8 mouse cellular contexts compared by ENCODE assay signal in the genomic region with DNA sequence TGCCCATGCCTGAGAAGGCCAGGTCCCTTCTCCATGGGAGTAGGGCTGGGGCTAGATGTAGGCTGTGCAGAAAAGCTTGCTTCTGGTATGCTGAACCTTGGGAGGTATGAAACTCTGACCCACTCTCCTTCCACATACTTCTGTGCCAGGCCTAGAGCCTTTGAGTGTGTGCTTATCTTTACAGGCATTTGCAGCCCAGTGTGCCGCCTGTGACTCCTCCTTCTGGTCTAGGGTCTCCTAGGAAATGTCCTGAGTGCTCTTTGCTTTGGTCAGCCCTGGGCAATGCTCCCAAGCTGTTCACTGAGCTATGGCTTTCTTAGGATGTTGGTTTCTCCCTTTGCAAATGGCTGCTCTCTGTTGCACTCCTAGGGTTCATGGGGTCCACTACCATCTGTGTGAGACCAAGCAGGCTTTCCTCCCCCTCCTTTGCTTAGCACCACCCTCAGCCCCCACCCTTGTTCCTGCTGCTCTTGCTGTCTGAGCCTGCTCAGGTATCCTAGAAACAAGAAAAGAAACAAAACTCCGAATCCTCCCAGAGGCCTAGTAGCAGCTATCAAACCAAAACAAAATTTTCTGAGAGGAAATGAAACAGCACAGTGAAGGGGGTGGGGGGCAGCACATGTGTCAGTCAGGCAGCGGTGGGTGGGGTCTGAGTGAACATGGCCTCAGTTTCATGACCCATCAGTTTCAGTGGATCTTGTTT. TPM values are rescaled to one million over a fixed set of nuclear protein-coding genes. Genes with fewer than 3 reads are reported as not detected.
DNase-seq lines count a peak whose midpoint lies in the region; ATAC-seq and TF ChIP-seq lines count a peak whose summit lies in the region.
"Had no signal": no experiment of that assay in that cellular context is flagged by ENCODE, and none has a peak within 500 bp of the region (broad histone marks: within the 10 kb centered on the region; RNA-seq: fewer than 3 reads in every experiment).

No protein-coding gene starts in this region.

- H3K4me2 ChIP-seq in intestine, embryonic 16.5 days (ENCODE audit: low read depth, low read length): no peak overlapping the region
- H3K4me2 ChIP-seq in intestine, postnatal 0 days (replicated peaks; ENCODE audit: low read depth): no peak overlapping the region
- no peak overlapping the region for H3K4me2 ChIP-seq in embryonic facial prominence, embryonic 12.5 days (replicated peaks)
- H3K4me2 ChIP-seq in forebrain, embryonic 11.5 days (ENCODE audit: low read depth, low read length, severe bottlenecking): no peak overlapping the region
- H3K4me2 ChIP-seq: stomach, embryonic 15.5 days had no signal

- H3K9me3 ChIP-seq in intestine, embryonic 16.5 days (ENCODE audit: control insufficient read depth, low read length): no peaks in the 10 kb centered on the region
- no peaks in the 10 kb centered on the region for H3K9me3 ChIP-seq in intestine, postnatal 0 days (ENCODE audit: control insufficient read depth)
- no peaks in the 10 kb centered on the region for H3K9me3 ChIP-seq in embryonic facial prominence, embryonic 12.5 days
- no peaks in the 10 kb centered on the region for H3K9me3 ChIP-seq in forebrain, embryonic 11.5 days (ENCODE audit: control insufficient read depth, low read length)
- H3K9me3 ChIP-seq: stomach, embryonic 15.5 days had no signal

- no peaks in the 10 kb centered on the region for H3K36me3 ChIP-seq in intestine, embryonic 16.5 days (ENCODE audit: control insufficient read depth, insufficient read depth, low read length)
- H3K36me3 ChIP-seq in intestine, postnatal 0 days (ENCODE audit: control insufficient read depth, insufficient read depth): 0 out of 2 replicates have a peak, but pooled peaks cover 5% of the 10 kb centered on the region
- peaks cover 10% of the 10 kb centered on the region; the same call in 1 of the 2 replicates for H3K36me3 ChIP-seq in embryonic facial prominence, embryonic 12.5 days
- H3K36me3 ChIP-seq in forebrain, embryonic 11.5 days (ENCODE audit: control insufficient read depth, insufficient read depth, low read length): no peaks in the 10 kb centered on the region

- DNase-seq in kidney, postnatal 14 days: peak; percentile 53
- DNase-seq in lung, postnatal 10 days: peak; percentile 63
- no peak for DNase-seq in forebrain, embryonic 11.5 days (ENCODE audit: low spot score)

- 67% methylated on average over 3 of the region's 3 CpGs for WGBS in intestine, embryonic 16.5 days
- 66% methylated on average over 3 of the region's 3 CpGs for WGBS in intestine, postnatal 0 days
- 56% methylated on average over 3 of the region's 3 CpGs for WGBS in embryonic facial prominence, embryonic 12.5 days
- 77% methylated on average over 3 of the region's 3 CpGs for WGBS in forebrain, embryonic 11.5 days

- H3K27ac ChIP-seq in intestine, embryonic 16.5 days (ENCODE audit: low read length): 0 out of 2 replicates have a peak overlapping the region, but pooled peaks have one; percentile 4
- no peak overlapping the region for H3K27ac ChIP-seq in intestine, postnatal 0 days (ENCODE audit: low read depth, low read length)
- peak overlapping the region; percentile 43; the same call in 1 of the 2 replicates for H3K27ac ChIP-seq in embryonic facial prominence, embryonic 12.5 days
- H3K27ac ChIP-seq in forebrain, embryonic 11.5 days (ENCODE audit: low read depth, low read length): no peak overlapping the region
- H3K27ac ChIP-seq: stomach, embryonic 15.5 days had no signal

- H3K9ac ChIP-seq in intestine, embryonic 16.5 days (ENCODE audit: low read depth, low read length): no peak overlapping the region
- no peak overlapping the region for H3K9ac ChIP-seq in intestine, postnatal 0 days (ENCODE audit: low read depth, low read length)
- H3K9ac ChIP-seq in embryonic facial prominence, embryonic 12.5 days: no peak overlapping the region
- no peak overlapping the region for H3K9ac ChIP-seq in forebrain, embryonic 11.5 days (ENCODE audit: low read length)
- H3K9ac ChIP-seq: stomach, embryonic 15.5 days had no signal

- no peak for ATAC-seq in intestine, embryonic 16.5 days
- no peak for ATAC-seq in intestine, postnatal 0 days
- peak; percentile 60; the same call in 1 of the 2 replicates for ATAC-seq in embryonic facial prominence, embryonic 12.5 days (ENCODE audit: insufficient number of reproducible peaks, insufficient read depth, low FRiP score, low TSS enrichment)
- ATAC-seq in forebrain, embryonic 11.5 days (replicated peaks; ENCODE audit: low FRiP score): no peak
- no peak for ATAC-seq in inflammation-experienced regulatory T-cells, adult 6 months

- H3K27me3 ChIP-seq in intestine, embryonic 16.5 days (replicated peaks; ENCODE audit: control insufficient read depth, insufficient read depth, low read length): no peaks in the 10 kb centered on the region
- no peaks in the 10 kb centered on the region for H3K27me3 ChIP-seq in intestine, postnatal 0 days (replicated peaks; ENCODE audit: control insufficient read depth, insufficient read depth, low read length)
- H3K27me3 ChIP-seq in embryonic facial prominence, embryonic 12.5 days: no peaks in the 10 kb centered on the region
- H3K27me3 ChIP-seq in forebrain, embryonic 11.5 days (ENCODE audit: control insufficient read depth, insufficient read depth, low read length): no peaks in the 10 kb centered on the region
- H3K27me3 ChIP-seq: stomach, embryonic 15.5 days had no signal

- peaks cover 5% of the 10 kb centered on the region for H3K4me1 ChIP-seq in intestine, embryonic 16.5 days (ENCODE audit: control insufficient read depth, insufficient read depth, low read length)
- H3K4me1 ChIP-seq in intestine, postnatal 0 days (replicated peaks; ENCODE audit: control insufficient read depth, insufficient read depth, low read length): peaks cover 5% of the 10 kb centered on the region; the same call in 1 of the 2 replicates
- peaks cover 25% of the 10 kb centered on the region for H3K4me1 ChIP-seq in embryonic facial prominence, embryonic 12.5 days
- H3K4me1 ChIP-seq in forebrain, embryonic 11.5 days (replicated peaks; ENCODE audit: control insufficient read depth, insufficient read depth, low read length): no peaks in the 10 kb centered on the region

- TF ChIP-seq CTCF in intestine, postnatal 0 days (IDR thresholded peaks at IDR 0.05; ENCODE audit: low read depth): no peak

- H3K4me3 ChIP-seq in intestine, embryonic 16.5 days (ENCODE audit: low read length): no peak overlapping the region
- no peak overlapping the region for H3K4me3 ChIP-seq in intestine, postnatal 0 days (ENCODE audit: low read depth, low read length)
- H3K4me3 ChIP-seq in embryonic facial prominence, embryonic 12.5 days: no peak overlapping the region
- H3K4me3 ChIP-seq in forebrain, embryonic 11.5 days (ENCODE audit: low read depth, low read length): no peak overlapping the region
- H3K4me3 ChIP-seq: stomach, embryonic 15.5 days had no signal

RNA-seq across cellular contexts. Expression of gene Jmjd7, which starts 26.2 kb away (rescaled TPM):
- polyA plus RNA-seq in intestine, embryonic 16.5 days (2015; fragmentation: Nextera tagmentation; extraction: Ambion mirVana): 16.1 and 17.4 TPM in 2 replicates
- 8.9 and 9.1 TPM in 2 replicates for polyA plus RNA-seq in intestine, postnatal 0 days (2015; fragmentation: Nextera tagmentation; extraction: Ambion mirVana)
- 19.0 and 24.1 TPM in 2 replicates for polyA plus RNA-seq in embryonic facial prominence, embryonic 12.5 days (2016; fragmentation: Nextera tagmentation; extraction: Ambion mirVana)
- 18.6 and 21.6 TPM in 2 replicates for polyA plus RNA-seq in forebrain, embryonic 11.5 days (2014; fragmentation: Nextera tagmentation; extraction: Ambion mirVana)
- polyA plus RNA-seq in inflammation-experienced regulatory T-cells, adult 6 months (2017; shearing (Covaris generic)): 10 to 100 TPM; 17.0 to 24.3 (median 22.5) TPM

RNA-seq across cellular contexts. Expression of gene Gm28042, which starts 26.3 kb away (rescaled TPM):
- polyA plus RNA-seq in intestine, embryonic 16.5 days (2015; fragmentation: Nextera tagmentation; extraction: Ambion mirVana): 2.4 and 3.8 TPM in 2 replicates
- polyA plus RNA-seq in intestine, postnatal 0 days (2015; fragmentation: Nextera tagmentation; extraction: Ambion mirVana): 1.3 TPM in 2 replicates
- polyA plus RNA-seq in embryonic facial prominence, embryonic 12.5 days (2016; fragmentation: Nextera tagmentation; extraction: Ambion mirVana): 6.1 and 6.4 TPM in 2 replicates
- 4.8 and 6.6 TPM in 2 replicates for polyA plus RNA-seq in forebrain, embryonic 11.5 days (2014; fragmentation: Nextera tagmentation; extraction: Ambion mirVana)
- polyA plus RNA-seq in inflammation-experienced regulatory T-cells, adult 6 months (2017; shearing (Covaris generic)): 1 to 10 TPM in 2 of 3 experiments, under 1 TPM in 1; 0.95 to 2.8 (median 1.4) TPM

RNA-seq across cellular contexts. Expression of gene Mapkbp1, which starts 28.5 kb away (rescaled TPM):
- polyA plus RNA-seq in intestine, embryonic 16.5 days (2015; fragmentation: Nextera tagmentation; extraction: Ambion mirVana): 2.0 and 2.4 TPM in 2 replicates
- polyA plus RNA-seq in intestine, postnatal 0 days (2015; fragmentation: Nextera tagmentation; extraction: Ambion mirVana): 1.5 and 1.6 TPM in 2 replicates
- 3.9 and 4.0 TPM in 2 replicates for polyA plus RNA-seq in embryonic facial prominence, embryonic 12.5 days (2016; fragmentation: Nextera tagmentation; extraction: Ambion mirVana)
- polyA plus RNA-seq in forebrain, embryonic 11.5 days (2014; fragmentation: Nextera tagmentation; extraction: Ambion mirVana): 3.9 and 5.3 TPM in 2 replicates
- 1 to 10 TPM; 1.2 to 3.1 (median 1.6) TPM for polyA plus RNA-seq in inflammation-experienced regulatory T-cells, adult 6 months (2017; shearing (Covaris generic))

RNA-seq across cellular contexts. Expression of gene Pla2g4b, which starts 32.2 kb away (rescaled TPM):
- 0.49 and 0.94 TPM in 2 replicates for polyA plus RNA-seq in intestine, embryonic 16.5 days (2015; fragmentation: Nextera tagmentation; extraction: Ambion mirVana)
- polyA plus RNA-seq in intestine, postnatal 0 days (2015; fragmentation: Nextera tagmentation; extraction: Ambion mirVana): 0.81 and 0.99 TPM in 2 replicates
- polyA plus RNA-seq in embryonic facial prominence, embryonic 12.5 days (2016; fragmentation: Nextera tagmentation; extraction: Ambion mirVana): 2.4 and 3.7 TPM in 2 replicates
- 1.5 and 1.8 TPM in 2 replicates for polyA plus RNA-seq in forebrain, embryonic 11.5 days (2014; fragmentation: Nextera tagmentation; extraction: Ambion mirVana)
- 1 to 10 TPM in 2 of 3 experiments, under 1 TPM in 1; 0.60 to 3.4 (median 2.5) TPM for polyA plus RNA-seq in inflammation-experienced regulatory T-cells, adult 6 months (2017; shearing (Covaris generic))

Comparison
In these comparisons a context has a peak if more than half of its experiments do, and no peak if none do; other contexts are left out.
1. H3K27ac ChIP-seq: peak in intestine, embryonic 16.5 days (single experiment) and embryonic facial prominence, embryonic 12.5 days (single experiment); none in intestine, postnatal 0 days (single experiment) and forebrain, embryonic 11.5 days (single experiment).